Mouse (Mus musculus): ENCODE data around the gene Rtn2. TPM values are rescaled to one million over a fixed set of nuclear protein-coding genes. Genes with fewer than 3 reads are reported as not detected.

Rtn2 gene
- 100 to 1,000 TPM; 108 to 133 (median 114) TPM for total RNA-seq (2022)

DNA sequence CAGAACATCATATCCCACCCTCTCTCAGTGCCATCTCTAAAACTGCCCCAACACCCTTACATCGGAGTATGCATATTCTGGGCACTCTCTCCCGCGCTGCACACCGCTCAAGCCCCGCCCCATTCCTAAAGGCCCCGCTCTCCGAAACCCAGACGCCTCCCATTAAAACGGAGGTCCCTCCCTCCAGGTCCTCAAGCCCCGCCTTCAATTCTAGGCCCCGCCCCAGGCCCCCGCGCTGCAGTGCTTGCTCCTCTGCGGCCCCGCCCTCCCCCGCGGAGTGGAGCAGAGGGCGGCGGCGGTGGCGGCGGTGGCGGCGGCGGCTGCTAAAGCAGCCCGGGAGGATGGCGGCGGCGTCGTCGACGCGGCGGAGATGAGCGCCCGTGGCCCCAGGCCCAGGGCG, at the start of gene Rtn2:
Gene Rtn2, plus strand, starts transcription at position 240 of the 400 bp plus-strand sequence.
- DNase-seq (ENCODE audit: low spot score in 2 of 2), result peak; percentile 56 to 75

DNA sequence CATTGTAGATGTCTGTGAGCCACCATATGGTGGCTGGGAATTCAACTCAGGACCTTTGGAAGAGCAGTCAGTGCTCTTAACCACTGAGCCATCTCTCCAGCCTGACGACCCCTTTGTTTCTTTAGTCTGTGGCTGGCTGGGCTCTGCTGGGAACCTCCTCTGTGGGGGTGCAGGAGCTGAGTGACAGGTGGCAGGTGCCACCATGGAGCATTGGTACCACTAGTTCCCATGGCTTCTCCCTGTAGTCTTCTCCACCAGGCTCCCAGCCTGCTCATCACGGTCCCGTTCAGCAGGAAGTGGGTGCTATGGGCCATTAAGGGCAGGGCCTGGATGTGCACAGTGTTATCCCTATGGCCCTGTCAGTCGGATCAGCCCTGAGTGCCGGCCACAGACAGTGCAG, 47.8 kb upstream of the Rtn2 start:
- DNase-seq (ENCODE audit: low spot score in 2 of 2), result no peak

DNA sequence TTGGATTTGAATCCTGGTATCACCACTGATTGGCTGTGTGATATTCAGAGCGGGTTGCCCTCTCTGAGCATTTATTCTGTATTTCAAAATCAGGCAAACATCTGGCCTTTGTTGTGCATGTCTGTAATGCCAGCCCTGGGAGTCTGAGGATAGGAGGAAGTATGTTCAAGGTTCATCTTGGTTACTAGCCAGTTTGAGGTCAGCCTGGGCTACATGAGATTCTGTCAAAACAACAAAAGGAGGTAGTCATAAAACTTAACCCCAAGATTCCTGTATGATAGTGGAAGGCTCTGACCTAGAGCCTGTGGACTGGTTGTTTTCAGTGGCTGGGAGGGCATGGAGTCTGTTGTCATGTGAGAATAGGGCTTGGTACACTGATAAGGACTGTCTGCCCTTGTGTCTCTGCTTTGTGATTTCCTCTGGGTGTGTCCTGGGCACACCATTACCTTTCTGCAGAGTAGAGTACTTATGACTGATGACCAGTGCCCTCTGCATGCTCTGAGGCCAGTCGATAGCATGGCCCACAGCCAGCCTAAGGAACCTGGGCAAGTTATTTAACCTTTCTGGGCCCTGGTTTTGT, 47.2 kb upstream of the Rtn2 start:
- DNase-seq (ENCODE audit: low spot score in 2 of 2), result no peak

DNA sequence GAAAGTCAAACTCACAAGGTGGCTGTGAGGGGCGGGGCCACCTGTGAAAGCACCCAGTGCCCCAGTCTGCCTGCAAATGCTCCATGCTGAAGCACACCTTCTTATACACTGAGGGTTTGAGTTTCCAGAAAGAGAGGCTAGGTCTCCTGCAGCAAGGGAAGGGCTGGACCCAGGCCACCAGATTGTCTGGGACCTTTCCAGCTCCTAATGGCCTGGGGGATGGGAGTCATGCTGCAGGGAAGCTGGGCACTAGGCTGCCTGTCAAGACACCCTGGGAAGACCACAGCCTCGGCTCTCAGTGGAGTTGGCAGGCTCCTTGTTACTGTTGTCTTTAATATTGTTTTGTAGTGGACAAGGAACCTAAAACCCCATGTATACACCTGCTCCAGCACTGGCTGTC, 46.0 kb upstream of the Rtn2 start:
- DNase-seq (ENCODE audit: low spot score in 2 of 2), result no peak

GRCm38 (mm10) chr7:19238344-19238743, 44.1 kb upstream of the Rtn2 start:
- no peak for DNase-seq (ENCODE audit: low spot score in 2 of 2)

GRCm38 (mm10) chr7:19239423-19239822, 43.0 kb upstream of the Rtn2 start:
- peak; percentile 73 to 87 for DNase-seq (ENCODE audit: low spot score in 2 of 2)

- DNase-seq (ENCODE audit: low spot score in 2 of 2), result no peak
Observed at GRCm38 (mm10) chr7:19239986-19240385, 42.4 kb upstream of the Rtn2 start.

- peak in 1 of 2 experiments; percentile 55 for DNase-seq (ENCODE audit: low spot score in 2 of 2)
Observed at GRCm38 (mm10) chr7:19240905-19241463, 41.4 kb upstream of the Rtn2 start.

- no peak for DNase-seq (ENCODE audit: low spot score in 2 of 2)
Observed at GRCm38 (mm10) chr7:19242005-19242404, 40.4 kb upstream of the Rtn2 start.

DNA sequence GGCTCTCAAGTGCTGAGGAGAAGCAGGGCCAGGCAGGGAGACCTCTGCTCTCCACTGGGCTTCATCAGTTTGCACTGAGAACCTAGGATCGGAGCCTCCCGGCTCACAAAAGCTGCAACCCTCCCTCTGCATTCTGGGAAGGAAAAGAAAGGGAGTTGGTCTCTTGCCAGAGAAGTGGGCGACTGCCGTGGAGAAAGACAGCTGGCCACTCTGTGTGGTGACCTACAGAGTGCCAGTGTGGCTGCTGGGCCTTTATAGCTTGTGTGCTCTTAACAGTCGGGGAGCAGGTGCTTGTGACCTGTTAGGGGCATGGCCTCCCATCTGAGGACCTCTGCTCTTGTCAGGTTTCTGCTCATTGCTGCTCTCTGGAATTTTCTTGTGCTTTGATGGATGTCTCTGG, 38.6 kb upstream of the Rtn2 start:
- DNase-seq (ENCODE audit: low spot score in 2 of 2), result no peak

DNA sequence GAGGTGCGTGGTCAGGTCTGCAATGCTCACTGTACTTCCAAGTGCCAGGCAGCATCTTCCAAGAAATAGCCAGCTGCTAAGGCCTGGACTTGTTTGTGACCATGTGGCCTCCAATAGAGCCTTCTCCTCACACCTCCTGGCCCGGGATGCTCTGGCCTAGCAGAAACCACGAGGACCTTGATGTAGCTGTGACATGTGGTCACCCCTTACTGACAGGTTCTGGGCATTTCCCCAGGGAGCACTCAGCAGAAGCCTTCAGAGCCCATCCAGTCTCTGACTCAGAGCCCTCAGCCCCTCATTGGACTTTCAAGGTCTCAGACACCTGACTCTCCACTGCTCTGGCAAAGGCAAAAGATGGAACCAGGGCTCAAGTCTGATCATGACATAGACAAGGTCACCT, 37.3 kb upstream of the Rtn2 start:
- no peak for DNase-seq (ENCODE audit: low spot score in 2 of 2)

GRCm38 (mm10) chr7:19246855-19247254, 35.6 kb upstream of the Rtn2 start:
- DNase-seq (ENCODE audit: low spot score in 2 of 2), result no peak

GRCm38 (mm10) chr7:19247511-19247910, 34.9 kb upstream of the Rtn2 start:
- no peak for DNase-seq (ENCODE audit: low spot score in 2 of 2)

- DNase-seq (ENCODE audit: low spot score in 2 of 2), result no peak
Observed at GRCm38 (mm10) chr7:19252078-19252477, 30.3 kb upstream of the Rtn2 start.

GRCm38 (mm10) chr7:19253437-19253836, 29.0 kb upstream of the Rtn2 start:
- no peak for DNase-seq (ENCODE audit: low spot score in 2 of 2)

- DNase-seq (ENCODE audit: low spot score in 2 of 2), result no peak
Observed at GRCm38 (mm10) chr7:19255395-19255794, 27.0 kb upstream of the Rtn2 start.

DNA sequence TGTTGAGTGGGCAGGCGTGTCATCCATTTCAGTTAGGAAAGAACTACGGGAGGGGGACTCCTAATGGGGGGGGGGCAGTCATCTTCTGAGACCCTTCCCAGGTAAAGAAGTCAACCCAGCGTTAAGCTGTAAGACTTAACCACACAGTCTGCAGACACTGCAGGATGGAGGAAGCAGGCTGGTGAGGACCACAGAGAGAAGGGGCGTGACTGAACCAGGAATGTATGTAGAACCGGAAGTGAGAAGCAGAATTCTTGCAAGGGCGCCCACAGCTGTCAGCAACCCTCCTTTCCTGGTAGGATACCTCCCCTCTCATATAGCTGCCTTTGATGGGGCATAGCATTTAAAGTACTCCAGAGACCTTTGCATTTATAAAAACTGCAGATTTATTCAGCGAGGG, 25.9 kb upstream of the Rtn2 start:
- no peak for DNase-seq (ENCODE audit: low spot score in 2 of 2)

DNA sequence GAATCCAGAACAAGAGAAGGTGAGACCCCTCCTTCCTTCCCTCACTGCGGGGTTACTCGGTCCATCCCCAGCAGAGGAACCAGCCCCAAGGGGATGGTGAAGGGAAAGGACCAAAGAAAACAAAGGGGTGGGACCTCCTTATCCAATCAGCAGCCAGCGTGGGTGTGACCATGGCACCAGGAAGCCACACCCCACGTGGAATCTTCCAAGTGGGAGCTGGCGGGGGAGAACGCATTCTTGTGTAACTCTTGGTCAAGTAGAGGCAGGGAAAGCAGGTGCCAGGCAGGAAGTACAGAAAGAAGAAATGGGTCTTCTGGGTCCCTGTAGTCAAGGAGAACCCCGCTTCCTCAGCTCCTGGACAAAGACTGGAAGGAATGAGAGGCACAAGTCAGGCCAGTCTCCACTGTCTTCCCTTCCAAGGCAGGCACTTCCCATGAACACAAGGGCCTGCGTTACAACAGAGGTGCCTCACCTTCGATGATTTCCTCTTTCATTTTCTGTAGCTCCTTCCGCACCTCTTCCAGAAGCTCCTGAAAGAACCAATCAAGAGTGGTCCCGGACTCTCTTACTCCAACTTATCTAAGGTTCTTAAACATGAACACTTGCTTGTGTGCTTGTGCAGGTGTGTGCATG, 24.9 kb upstream of the Rtn2 start:
- DNase-seq (ENCODE audit: low spot score in 2 of 2), result peak in 1 of 2 experiments; percentile 63

DNA sequence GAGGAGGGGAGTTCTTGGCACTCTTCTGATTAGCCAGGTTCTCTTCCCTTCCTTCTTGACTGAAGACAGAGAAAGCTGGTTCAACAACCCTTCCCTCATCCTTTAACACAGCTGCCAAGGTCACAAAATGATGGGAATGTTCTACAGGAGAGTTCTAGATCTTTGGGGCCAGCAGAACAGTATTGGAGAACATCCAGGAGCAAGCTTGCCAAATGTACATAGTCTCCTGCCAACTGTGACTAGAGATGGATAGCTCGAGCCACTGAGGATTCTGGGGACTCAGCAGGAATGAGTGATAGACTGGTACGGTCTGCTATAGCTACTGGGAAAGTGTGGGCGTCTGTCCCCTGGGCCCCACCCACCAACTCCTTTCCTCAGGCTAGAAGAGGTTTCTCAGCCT, 24.1 kb upstream of the Rtn2 start:
- DNase-seq (ENCODE audit: low spot score in 2 of 2), result no peak

DNA sequence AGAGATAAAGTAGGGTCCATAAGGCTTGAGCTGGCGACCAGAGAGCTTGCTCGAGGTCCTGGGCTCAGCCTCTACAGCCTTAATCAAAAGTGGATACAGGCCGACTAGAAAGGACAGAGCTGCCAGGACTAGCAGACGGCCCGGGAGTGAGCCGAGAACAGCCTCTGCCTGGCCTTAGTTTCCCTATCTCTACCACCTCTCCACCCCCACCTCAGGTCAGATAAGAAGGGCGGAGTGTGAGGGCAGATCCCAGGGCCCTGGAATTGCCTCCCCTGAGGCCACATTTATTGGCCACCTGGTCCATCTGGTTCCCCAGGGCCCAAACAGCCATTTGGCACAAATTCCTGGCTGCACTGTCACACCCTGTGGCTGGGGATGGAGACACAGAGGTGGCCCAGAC, 17.3 kb upstream of the Rtn2 start:
- no peak for DNase-seq (ENCODE audit: low spot score in 2 of 2)

DNA sequence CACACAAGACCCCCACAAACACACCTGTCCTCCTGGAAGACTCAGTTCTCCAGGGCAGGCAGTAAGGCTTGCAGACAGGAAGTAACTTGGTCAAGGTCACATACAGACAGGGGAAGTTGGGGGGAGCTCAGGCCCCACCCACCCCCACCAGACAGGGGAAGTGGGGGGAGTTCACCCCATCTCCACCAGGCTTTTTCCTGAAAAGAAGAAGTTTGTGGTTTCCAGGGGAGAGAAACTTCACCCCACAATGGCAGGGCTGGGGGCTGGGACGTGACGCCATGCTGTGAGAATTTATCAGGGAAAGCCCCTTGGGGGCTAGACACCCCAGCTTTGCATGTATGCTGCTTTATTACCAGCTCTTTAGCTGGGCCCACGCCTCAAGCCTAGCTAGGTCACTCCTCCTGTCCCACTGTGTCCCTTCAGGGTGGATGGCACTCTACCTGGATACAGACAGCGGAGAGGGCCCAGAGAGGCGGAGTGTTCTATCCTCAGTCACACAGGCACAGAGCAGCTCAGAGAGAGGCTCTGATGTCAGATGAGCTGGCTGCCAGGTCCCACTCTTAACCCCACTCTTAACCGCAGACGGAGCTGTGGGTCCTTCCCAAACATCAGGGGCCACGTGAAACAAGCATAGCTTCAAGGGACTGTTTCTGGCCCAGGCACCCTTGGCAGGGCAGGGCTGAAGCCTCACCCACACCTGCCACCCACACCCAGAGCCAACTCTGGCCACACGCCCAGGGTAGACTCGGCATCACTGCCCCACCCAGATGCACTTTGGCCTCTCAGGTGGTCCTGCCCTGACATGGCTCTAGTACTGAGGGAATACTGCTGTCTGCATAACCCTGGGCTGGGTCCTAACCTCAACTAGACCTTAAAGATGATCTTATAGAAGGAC, 16.2 kb upstream of the Rtn2 start:
- DNase-seq (ENCODE audit: low spot score in 2 of 2), result no peak

- no peak for DNase-seq (ENCODE audit: low spot score in 2 of 2)
Observed at GRCm38 (mm10) chr7:19267051-19267450, 15.4 kb upstream of the Rtn2 start.

All from left cerebral cortex, adult 8-10 months (tissue).